Mouse (Mus musculus) hindbrain, embryonic 10.5 days (tissue): ENCODE data around the gene Mri1. TPM values are rescaled to one million over a fixed set of nuclear protein-coding genes. Genes with fewer than 3 reads are reported as not detected.

Experiments used
- DNase-seq: peaks from one replicate; pipeline ENCODE4 v3.0.0-alpha.2; 2017; ENCODE audit warnings: low spot score
- H3K27ac ChIP-seq: fragments of 300-500 bp; sonication (generic); 2 replicates; pipeline ENCODE4 v1.5.1; 2016; ENCODE audit warnings: mild to moderate bottlenecking, moderate library complexity
- H3K27me3 ChIP-seq: fragments of 300-500 bp; sonication (generic); 2 replicates; pipeline ENCODE4 v1.6.1; 2016; ENCODE audit warnings: mild to moderate bottlenecking; ENCODE audit not compliant: poor library complexity, insufficient read depth, severe bottlenecking
- H3K36me3 ChIP-seq: fragments of 300-500 bp; sonication (generic); 2 replicates; pipeline ENCODE4 v1.6.1; 2016; ENCODE audit warnings: mild to moderate bottlenecking, moderate library complexity
- H3K4me1 ChIP-seq: fragments of 300-500 bp; sonication (generic); replicated peaks from 2 replicates; pipeline ENCODE4 v1.6.1; 2016; ENCODE audit warnings: mild to moderate bottlenecking
- H3K4me3 ChIP-seq: fragments of 300-500 bp; sonication (generic); 2 replicates; pipeline ENCODE4 v1.5.1; 2016; ENCODE audit warnings: mild to moderate bottlenecking, moderate library complexity
- H3K9me3 ChIP-seq: fragments of 300-500 bp; sonication (generic); 2 replicates; pipeline ENCODE4 v1.6.1; 2016; ENCODE audit warnings: mild to moderate bottlenecking, moderate library complexity
- WGBS: fragments of 180-500 bp; shearing (Covaris S2); methylation state at CpG from one replicate; pipeline ENCODE4 v1.1.7; 2016; 5-methylcytosine and 5-hydroxymethylcytosine counted together
- polyA plus RNA-seq: library from polyadenylated mRNA; unstranded; fragments of >200 nt; fragmentation: Nextera tagmentation; extraction: Ambion mirVana; gene quantifications from 2 replicates; pipeline ENCODE4 v1.2.1, GENCODE M21; 2016

Gene Mri1
- polyA plus RNA-seq, 1 experiment from 2014 or later: 65.3 TPM

GRCm38 (mm10) chr8:84207811-84208210 lies 49.3 kb downstream of the Mri1 start:
- Histone ChIP-seq H3K27me3 (peaks cover 4% of the 10 kb centered on the region), H3K36me3 (peaks cover 40% of the 10 kb centered on the region), H3K4me3 (no peak overlapping the region), H3K27ac (peak overlapping the region; percentile 54), H3K4me1 (peaks cover 46% of the 10 kb centered on the region), H3K9me3 (no peaks in the 10 kb centered on the region)
- DNase-seq: peak; percentile 27
- WGBS: 66% methylated on average over 7 of the region's 7 CpGs

GRCm38 (mm10) chr8:84206666-84207065 lies 50.5 kb downstream of the Mri1 start:
- Histone ChIP-seq H3K27me3 (peaks cover 15% of the 10 kb centered on the region), H3K27ac (no peak overlapping the region), H3K36me3 (peaks cover 29% of the 10 kb centered on the region), H3K4me3 (no peak overlapping the region), H3K9me3 (no peaks in the 10 kb centered on the region), H3K4me1 (peaks cover 57% of the 10 kb centered on the region)
- no peak for DNase-seq
- WGBS: 87% methylated on average over 3 of the region's 3 CpGs

DNA sequence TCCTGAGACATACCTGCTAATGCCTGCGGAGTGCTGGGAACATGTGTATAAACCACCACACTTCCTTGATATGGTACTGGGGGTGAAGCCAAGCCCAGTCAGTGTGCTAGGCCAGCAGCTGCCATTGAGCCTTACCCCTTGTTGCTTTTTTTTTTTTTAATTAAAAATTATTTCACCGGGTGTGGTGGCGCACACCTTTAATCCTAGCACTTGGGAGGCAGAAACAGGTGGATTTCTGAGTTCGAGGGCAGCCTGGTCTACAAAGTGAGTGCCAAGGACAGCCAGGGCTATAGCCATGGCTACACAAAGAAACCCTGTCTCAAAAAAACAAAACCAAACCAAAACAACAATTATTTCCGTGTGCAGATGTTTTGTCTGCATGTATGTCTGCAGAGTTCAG lies 52.1 kb downstream of the Mri1 start:
- peaks cover 26% of the 10 kb centered on the region for H3K27me3 ChIP-seq
- no peak for DNase-seq
- H3K27ac ChIP-seq: no peak overlapping the region
- H3K4me3 ChIP-seq: no peak overlapping the region
- H3K4me1 ChIP-seq: peaks cover 67% of the 10 kb centered on the region
- WGBS: 93% methylated on average over 5 of the region's 5 CpGs
- peaks cover 17% of the 10 kb centered on the region for H3K36me3 ChIP-seq
- no peaks in the 10 kb centered on the region for H3K9me3 ChIP-seq

DNA sequence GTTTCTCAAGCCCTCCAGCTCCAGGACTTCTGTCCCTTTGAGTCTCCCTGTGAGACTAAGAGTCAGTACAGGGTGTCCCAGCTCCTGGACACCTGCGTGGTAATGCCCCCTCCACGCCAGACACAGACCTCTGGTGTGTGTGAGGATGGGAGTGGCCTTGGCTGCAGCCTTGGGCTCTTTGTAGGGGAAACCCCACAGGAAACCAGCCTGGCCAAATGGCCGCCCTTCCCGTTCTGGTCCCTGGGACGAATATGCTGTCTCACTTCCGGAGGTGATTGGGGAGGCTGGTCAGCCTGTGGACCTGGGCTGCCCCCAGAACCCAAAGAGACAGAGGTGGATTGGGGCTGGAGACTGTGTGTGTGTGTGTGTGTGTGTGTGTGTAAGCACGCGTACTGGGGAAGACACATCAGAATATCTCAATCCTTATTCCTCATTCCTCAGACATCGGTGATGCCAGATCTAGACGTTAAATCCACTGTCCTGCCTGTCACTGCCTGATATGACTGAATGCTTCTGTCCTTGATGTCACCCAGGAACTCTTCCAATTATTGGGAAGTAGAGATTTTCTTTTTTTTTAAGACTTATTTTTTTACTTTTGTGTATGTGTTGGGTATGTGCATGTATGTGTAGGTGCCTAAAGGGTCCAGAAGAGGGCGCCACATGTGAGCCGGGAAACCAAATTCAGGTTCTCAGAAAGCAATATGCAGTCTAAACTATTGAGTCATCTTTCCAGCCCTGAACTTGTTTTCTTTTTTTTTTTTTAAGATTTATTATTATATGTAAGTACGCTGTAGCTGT lies 53.0 kb downstream of the Mri1 start:
- peaks cover 33% of the 10 kb centered on the region for H3K27me3 ChIP-seq
- peaks cover 68% of the 10 kb centered on the region for H3K4me1 ChIP-seq
- peaks cover 8% of the 10 kb centered on the region for H3K36me3 ChIP-seq
- H3K4me3 ChIP-seq: peak overlapping the region; percentile 65
- H3K9me3 ChIP-seq: no peaks in the 10 kb centered on the region
- H3K27ac ChIP-seq: peak overlapping the region; percentile 83
- peak; percentile 42 for DNase-seq
- 57% methylated on average over 13 of the region's 13 CpGs for WGBS

GRCm38 (mm10) chr8:84202938-84203917 lies 53.9 kb downstream of the Mri1 start:
- DNase-seq: peak; percentile 68
- Histone ChIP-seq H3K9me3 (no peaks in the 10 kb centered on the region), H3K4me3 (peak overlapping the region; percentile 65), H3K36me3 (no peaks in the 10 kb centered on the region), H3K27me3 (peaks cover 33% of the 10 kb centered on the region), H3K27ac (peak overlapping the region; percentile 83), H3K4me1 (peaks cover 68% of the 10 kb centered on the region)
- WGBS: 11% methylated on average over 34 of the region's 34 CpGs

GRCm38 (mm10) chr8:84202466-84202865 lies 54.7 kb downstream of the Mri1 start:
- H3K27ac ChIP-seq: peak overlapping the region; percentile 23; the same call in 1 of the 2 replicates
- DNase-seq: no peak
- peak overlapping the region; percentile 65 for H3K4me3 ChIP-seq
- no peaks in the 10 kb centered on the region for H3K9me3 ChIP-seq
- peaks cover 68% of the 10 kb centered on the region for H3K4me1 ChIP-seq
- H3K36me3 ChIP-seq: no peaks in the 10 kb centered on the region
- H3K27me3 ChIP-seq: peaks cover 33% of the 10 kb centered on the region
- WGBS: 88% methylated on average over 9 of the region's 9 CpGs

DNA sequence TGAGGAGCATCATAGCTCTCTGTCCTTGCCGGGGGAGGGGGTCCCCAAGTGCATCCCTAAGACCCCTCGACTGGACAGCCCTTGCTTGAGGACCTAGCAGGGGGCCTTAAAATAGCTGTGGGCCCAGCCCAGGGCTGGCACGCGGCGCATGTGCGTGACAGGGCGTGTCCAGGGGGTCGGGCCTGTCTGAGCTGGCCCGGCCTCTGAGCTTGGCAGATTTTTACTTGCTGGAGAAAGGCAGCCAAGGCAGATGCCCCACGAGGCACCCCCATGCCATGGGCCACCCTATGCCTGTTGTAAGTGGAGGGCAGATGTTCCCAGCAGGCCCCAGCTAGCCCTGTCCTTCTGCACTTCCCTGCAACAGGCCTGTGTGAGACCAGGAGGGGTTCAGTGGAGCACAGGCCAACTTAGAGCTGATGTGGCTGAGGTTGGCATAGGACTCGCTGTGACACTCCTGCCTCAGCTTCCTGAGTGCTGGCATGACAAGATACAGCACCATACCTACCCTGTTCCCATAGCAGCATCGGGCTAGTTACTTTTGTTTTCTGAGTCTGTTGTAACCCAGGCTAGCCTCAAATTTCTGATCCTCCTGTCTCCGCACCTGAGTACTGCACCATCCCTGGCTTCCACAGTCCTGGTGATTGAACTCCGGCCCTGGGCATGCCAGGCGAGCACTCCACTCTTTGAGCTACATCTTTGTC lies 55.4 kb downstream of the Mri1 start:
- WGBS: 68% methylated on average over 15 of the region's 15 CpGs
- peak overlapping the region; percentile 93 for H3K27ac ChIP-seq
- DNase-seq: peak; percentile 29
- no peaks in the 10 kb centered on the region for H3K9me3 ChIP-seq
- no peaks in the 10 kb centered on the region for H3K36me3 ChIP-seq
- H3K27me3 ChIP-seq: peaks cover 33% of the 10 kb centered on the region
- H3K4me3 ChIP-seq: peak overlapping the region; percentile 65
- H3K4me1 ChIP-seq: peaks cover 71% of the 10 kb centered on the region

- Histone ChIP-seq H3K27ac (peak overlapping the region; percentile 93), H3K36me3 (no peaks in the 10 kb centered on the region), H3K4me3 (peak overlapping the region; percentile 65), H3K4me1 (peaks cover 71% of the 10 kb centered on the region), H3K27me3 (peaks cover 33% of the 10 kb centered on the region), H3K9me3 (no peaks in the 10 kb centered on the region)
- peak; percentile 50 for DNase-seq
- WGBS: 5% methylated on average over 70 of the region's 70 CpGs
These were observed 56.2 kb downstream of the Mri1 start for GRCm38 (mm10) chr8:84200652-84201544.

DNA sequence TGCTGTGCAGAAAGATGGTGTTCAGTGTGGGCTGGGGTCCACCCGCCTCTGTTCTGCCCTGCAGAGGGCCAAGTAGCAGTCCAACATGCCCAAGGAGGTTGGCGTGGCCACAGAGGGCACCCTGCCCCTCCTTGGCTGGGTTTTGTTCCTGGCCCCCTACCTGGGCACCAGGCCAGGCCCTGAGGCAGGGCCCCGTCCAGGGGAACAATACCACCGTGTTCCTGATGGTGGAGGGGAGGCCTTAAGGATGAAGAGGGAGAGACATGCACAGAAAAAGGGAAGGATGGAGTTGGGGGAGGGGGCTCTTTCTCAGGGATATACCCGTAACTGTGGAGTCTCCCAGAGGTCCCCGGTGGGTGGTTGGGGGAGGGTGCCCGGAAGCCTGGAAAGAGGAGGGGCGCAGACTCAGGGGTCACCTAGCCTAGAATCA lies 57.0 kb downstream of the Mri1 start:
- peaks cover 71% of the 10 kb centered on the region for H3K4me1 ChIP-seq
- H3K9me3 ChIP-seq: no peaks in the 10 kb centered on the region
- H3K27me3 ChIP-seq: peaks cover 33% of the 10 kb centered on the region
- 20% methylated on average over 8 of the region's 8 CpGs for WGBS
- no peaks in the 10 kb centered on the region for H3K36me3 ChIP-seq
- no peak for DNase-seq
- H3K27ac ChIP-seq: peak overlapping the region; percentile 93
- peak overlapping the region; percentile 65 for H3K4me3 ChIP-seq
